Mouse (Mus musculus) olfactory bulb, adult 2 months (tissue): ENCODE data around the gene Bnipl.

Source experiments
- CTCF ChIP-seq: fragments of 200-500 bp; IDR thresholded peaks from 2 replicates; pipeline ENCODE4 v1.5.1; 2012; ENCODE audit warnings: low read depth, mild to moderate bottlenecking, low read length, moderate library complexity; ENCODE audit not compliant: insufficient read depth
- POLR2A ChIP-seq: fragments of 200-500 bp; IDR thresholded peaks from 2 replicates; pipeline ENCODE4 v1.6.1; 2012; ENCODE audit warnings: mild to moderate bottlenecking, low read depth, low read length, moderate library complexity; ENCODE audit not compliant: insufficient read depth

- TF ChIP-seq CTCF (no peak), POLR2A (no peak)
Observed at GRCm38 (mm10) chr3:95239971-95240370, 11.0 kb downstream of the Bnipl start.
